Mouse (Mus musculus): ENCODE data around the gene Ptpn11.
"Not testable (repeated sequence)": the region's sequence is repeated elsewhere in the genome, so short reads cannot be mapped to it uniquely, and the experiment has no call there.

Gene Ptpn11

DNA sequence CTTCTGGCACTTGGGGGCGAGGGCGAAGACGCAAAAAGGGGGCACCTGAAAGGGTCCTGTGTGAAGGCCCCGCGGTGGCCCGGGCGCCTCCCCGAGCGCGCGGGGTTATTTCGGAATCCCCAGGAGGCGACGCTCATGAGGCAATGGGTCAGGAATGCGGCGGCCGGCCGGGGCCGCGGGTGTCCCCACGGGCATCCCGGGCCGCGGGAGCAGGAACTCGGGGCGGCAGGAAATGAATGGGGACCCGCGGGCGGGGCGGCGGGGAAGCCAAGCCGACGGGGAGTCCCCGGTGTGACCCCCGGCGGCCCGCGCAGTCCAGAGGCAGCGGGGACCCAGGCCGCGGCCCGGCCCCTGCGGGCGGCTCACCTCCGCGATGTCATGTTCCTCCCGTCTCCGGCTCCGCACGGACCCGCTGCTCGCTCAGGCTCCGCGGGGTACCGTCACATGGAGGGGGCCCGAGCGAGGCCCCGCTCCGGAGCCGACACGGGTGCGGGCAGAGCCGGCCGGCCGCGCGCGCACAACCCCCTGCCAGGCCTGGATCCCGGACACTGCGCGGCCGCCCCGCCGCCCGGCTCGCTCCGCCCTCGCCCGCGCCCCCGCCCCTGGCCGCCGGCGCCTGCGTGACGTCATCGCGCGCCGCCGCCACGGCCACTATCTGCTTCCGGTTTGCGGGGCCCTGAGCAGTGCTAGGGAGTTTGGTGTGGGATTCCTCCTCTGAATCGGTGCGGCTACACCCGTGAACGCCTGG, at the start of gene Ptpn11:
Ptpn11 (minus strand) TSS at position 562 of the 748 bp plus-strand sequence.
- DNase-seq: peak; percentile 84

DNA sequence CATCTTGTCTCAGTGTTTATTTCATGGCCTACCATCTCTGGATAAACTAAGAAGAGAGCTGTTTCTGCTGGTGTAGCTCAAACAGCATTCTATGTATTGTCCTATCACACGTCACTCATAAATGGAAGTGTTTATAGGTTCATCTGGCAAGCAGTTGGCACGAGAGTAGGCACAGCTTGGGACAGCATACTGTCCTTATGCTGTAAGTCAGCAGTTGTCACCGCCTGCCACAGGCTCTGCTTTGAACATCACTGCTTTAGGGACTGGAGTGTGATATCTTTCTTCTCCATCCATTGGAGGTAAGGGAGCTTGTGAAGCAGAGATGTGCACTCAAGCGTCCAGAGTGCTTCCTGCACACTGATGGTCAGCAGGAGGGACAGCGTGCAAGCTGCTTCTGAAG, 48.6 kb upstream of the Ptpn11 start:
- DNase-seq: peak; percentile 71

GRCm38 (mm10) chr5:121238208-121238607, 47.0 kb upstream of the Ptpn11 start:
- DNase-seq: no peak

DNA sequence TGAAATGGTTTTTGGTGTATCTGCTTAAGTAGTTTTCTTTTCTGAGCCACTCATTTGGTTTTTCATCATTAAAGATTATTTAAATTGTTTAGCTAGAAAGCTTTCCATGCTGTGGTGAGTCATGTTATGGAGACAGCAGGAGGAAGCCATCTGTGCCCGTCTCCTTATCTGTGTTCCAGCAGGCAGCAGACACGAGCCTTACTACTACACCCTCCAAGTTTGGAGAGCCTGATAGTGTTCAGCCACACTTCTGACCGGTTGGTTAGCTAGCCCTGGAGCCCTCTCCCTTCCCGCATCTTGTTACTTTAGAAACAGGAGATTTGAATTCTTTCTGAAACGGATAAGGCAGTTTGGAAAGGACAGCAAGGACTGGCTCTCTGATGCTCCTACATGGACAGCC, 45.0 kb upstream of the Ptpn11 start:
- peak; percentile 56 for DNase-seq

- no peak for DNase-seq
Observed at GRCm38 (mm10) chr5:121233726-121234125, 42.5 kb upstream of the Ptpn11 start.

DNA sequence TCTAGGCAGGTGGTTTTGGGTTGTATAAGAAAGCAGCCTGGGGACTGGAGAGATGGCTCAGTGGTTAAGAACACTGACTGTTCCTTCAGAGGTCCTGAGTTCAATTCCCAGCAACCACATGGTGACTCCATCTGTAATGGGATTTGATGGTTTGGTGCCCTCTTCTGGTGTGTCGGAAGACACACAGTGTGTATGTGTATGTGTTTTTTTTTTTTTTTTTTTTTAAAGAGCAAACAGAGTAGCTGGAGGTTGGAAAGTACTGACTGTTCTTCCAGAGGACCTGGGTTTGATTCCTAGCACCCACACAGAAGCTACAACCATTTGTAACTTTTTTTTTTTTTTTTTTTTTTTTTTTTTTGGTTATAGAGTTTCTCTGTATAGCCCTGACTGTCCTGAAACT, 41.6 kb upstream of the Ptpn11 start:
- DNase-seq: no peak

GRCm38 (mm10) chr5:121230811-121231210, 39.6 kb upstream of the Ptpn11 start:
- DNase-seq: no peak

GRCm38 (mm10) chr5:121229182-121229581, 38.0 kb upstream of the Ptpn11 start:
- DNase-seq: no peak

GRCm38 (mm10) chr5:121227330-121227729, 36.1 kb upstream of the Ptpn11 start:
- not testable (repeated sequence) for DNase-seq

- no peak for DNase-seq
Observed at GRCm38 (mm10) chr5:121226845-121227244, 35.6 kb upstream of the Ptpn11 start.

DNA sequence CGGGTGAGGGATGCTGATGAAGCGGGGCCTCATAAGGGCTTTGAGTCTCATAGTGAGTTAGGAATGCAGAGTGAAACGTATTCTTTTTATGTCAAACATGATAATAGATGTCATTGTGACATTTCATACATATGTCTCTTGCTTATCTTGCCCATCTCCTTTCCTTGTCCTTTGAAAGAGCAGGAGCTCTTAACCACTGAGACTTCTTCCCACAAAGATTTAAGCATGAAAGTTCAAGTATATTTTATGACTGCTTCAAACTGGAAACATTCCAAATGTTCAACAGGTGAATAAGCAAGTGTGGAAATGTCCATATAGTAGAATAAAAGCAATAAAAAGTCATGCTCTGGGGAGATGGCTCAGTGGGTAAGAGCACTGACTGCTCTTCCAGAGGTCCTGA, 35.2 kb upstream of the Ptpn11 start:
- no peak for DNase-seq

DNA sequence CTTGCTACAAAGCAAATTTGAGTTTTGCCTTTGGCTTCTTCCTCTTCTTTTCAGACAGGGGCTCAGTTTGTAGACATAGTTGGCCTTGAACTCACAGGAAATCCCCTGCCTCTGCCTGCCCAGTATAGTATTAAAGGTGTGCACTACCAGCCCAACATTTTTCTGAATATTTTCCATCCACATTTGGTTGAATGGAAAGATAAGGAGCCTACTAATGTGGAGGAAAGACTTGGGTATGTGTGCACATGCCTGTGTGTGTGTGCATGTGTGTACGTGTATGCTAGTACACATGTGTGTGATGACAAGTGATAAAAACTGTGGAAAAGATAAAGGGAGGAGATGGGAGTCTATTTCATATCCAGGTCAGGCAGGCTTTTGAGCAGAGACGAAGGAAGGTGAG, 34.7 kb upstream of the Ptpn11 start:
- DNase-seq: no peak

DNA sequence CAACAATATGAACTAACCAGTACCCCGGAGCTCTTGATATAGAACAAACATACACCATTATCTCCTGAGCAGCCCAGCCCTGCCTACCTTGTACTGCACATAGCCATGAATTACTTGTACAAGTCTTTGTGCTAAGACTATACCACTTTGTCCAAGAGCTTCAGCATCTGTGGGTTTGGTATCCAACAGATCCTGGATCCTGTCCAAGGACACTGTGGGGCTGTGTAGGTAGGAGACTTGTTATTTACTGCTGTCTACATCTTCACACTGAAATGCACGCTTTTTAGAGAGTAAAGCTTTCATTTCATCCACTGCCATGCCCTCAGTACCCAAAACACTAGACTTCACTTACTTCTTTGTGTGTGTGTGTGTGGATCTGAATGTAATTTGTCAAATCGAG, 33.7 kb upstream of the Ptpn11 start:
- no peak for DNase-seq

DNA sequence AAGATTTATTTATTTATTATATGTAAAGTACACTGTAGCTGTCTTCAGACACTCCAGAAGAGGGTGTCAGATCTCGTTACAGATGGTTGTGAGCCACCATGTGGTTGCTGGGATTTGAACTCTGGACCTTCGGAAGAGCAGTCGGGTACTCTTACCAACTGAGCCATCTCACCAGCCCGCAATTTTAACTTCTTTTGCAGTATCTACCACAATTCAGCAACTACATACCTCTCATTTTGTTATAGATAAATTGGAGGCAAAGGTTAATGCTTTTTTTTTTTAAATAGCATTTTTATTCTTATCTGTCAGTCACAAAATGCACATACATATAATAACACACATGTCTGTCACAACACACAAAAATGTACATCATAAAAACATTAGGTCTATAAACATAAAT, 32.8 kb upstream of the Ptpn11 start:
- not testable (repeated sequence) for DNase-seq

DNA sequence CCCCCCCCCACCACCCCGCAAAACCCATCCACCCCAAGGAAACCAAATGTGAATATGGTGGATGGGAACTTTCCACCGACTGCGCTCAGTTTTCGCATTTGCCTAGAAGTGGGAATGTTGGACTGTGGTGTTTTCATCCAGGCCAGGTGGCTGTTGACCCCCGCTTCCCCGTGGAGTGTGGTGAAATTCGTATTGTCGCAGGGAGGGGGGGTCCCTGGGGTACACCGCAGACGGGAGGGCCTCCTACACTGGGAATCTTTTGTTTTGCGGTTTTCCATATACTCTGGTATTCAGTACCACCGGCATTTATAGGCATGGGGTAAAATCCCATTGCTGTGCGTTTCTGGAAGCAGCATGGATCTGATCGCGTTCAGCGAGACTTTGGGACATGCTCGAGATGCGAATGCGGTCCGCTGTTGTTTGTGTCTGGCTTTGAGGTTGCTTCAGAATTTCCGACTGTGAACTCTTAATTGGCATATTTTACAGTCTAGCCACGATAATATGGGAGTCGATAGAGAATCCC, 30.2 kb upstream of the Ptpn11 start:
- no peak for DNase-seq

GRCm38 (mm10) chr5:121220732-121221301, 29.6 kb upstream of the Ptpn11 start:
- DNase-seq: peak; percentile 68

- peak; percentile 93 for DNase-seq
Observed at GRCm38 (mm10) chr5:121219980-121220731, 29.0 kb upstream of the Ptpn11 start, which contains the start of gene Hectd4. Gene Hectd4 (plus strand): TSS chr5:121220219.

DNA sequence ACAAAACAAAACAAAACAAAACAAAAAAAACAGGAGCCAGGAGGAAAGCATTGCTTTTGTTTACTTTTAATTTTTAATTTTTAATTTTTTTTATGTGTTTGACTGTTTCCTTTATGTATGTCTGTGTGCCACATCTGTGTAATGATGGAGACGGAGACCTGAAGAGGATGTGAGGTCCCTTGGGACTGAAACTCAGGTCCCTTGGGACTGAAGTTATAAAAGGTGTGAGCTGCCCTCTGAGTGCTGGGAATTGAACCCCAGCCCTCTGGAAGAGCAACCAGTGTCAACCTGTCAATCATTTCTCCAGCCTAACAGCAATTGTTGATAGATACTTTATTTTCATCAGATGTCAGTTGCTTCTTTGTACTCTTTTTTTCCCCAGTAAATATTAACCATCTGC, 28.0 kb upstream of the Ptpn11 start:
- DNase-seq: no peak

- DNase-seq: no peak
Observed at GRCm38 (mm10) chr5:121217313-121217634, 26.1 kb upstream of the Ptpn11 start.

DNA sequence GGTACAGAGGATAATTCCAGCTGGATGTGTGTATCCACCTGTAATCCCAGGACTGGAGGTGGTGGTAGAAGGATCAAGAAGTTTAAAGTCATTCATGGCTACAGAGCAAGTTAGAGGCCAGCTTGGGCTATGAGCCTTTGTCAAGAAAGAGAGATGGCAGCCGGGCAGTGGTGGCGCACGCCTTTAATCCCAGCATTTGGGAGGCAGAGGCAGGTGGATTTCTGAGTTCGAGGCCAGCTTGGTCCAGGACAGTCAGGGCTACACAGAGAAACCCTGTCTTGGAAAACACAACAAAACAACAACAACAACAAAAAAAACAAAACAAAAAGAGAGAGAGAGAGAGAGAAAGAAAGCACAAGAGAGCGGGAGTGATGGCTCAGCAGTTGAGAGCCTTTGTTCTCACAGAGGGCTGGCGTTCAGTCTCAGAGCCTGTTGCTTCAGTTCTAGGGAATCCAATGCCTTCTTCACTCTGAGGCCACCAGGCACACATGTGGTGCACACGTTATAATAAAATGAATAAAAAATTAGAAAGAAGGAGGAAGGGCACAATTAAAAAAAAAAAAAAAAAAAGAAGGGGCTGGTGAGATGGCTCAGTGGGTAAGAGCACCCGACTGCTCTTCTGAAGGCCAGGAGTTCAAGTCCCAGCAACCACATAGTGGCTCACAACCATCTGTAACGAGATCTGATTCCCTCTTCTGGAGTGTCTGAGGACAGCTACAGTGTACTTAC, 25.6 kb upstream of the Ptpn11 start:
- DNase-seq: not testable (repeated sequence)

- DNase-seq: no peak
Observed at GRCm38 (mm10) chr5:121216126-121216446, 24.9 kb upstream of the Ptpn11 start.

- DNase-seq: peak; percentile 65
Observed at GRCm38 (mm10) chr5:121215380-121216125, 24.4 kb upstream of the Ptpn11 start.

DNA sequence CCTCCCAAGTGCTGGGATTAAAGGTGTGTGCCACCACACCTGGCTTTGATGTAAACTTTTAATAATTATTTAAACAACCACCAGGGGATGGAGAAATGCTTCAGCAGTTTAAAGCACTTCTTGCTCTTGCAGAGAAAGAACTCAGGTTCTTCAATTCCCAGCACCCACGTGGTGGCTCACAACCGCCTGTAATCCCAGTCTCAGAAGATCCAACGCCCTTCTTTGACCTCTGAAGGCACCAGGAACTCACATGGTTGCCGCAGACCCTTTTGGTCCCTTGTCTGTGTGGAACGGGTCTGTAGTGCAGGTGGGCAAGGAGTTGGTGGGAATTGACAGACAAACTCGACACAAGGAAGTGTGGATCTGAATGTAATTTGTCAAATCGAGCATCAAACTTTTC, 23.5 kb upstream of the Ptpn11 start:
- no peak for DNase-seq
